Mouse (Mus musculus) MEL (cell line): ENCODE measurements at regions not wholly inside any gene's neighbourhood (a gene's known extent, or its start where the extent isn't known, plus 50 kb on each side); places are given as distances from the start of the nearest gene placed in this dataset.

ENCODE experiments used
- BHLHE40 ChIP-seq: IDR thresholded peaks from 2 replicates; pipeline ENCODE4 v1.6.1; 2012; ENCODE audit warnings: low read depth, mild to moderate bottlenecking, inconsistent platforms, low read length, improper control_type of control experiment, borderline replicate concordance
- CTCF ChIP-seq, 3 experiments: IDR thresholded peaks in 2 of 3; conservative IDR thresholded peaks in 1 of 3; 2 replicates each; pipeline ENCODE4 v1.5.1; 2011 to 2012; ENCODE audit warnings: low read length in 3 of 3, low read depth in 2 of 3, mild to moderate bottlenecking in 2 of 3, improper control_type of control experiment in 1 of 3, inconsistent platforms in 1 of 3, mixed read lengths in 1 of 3, moderate library complexity in 1 of 3; ENCODE audit not compliant: control insufficient read depth in 1 of 3, insufficient read depth in 1 of 3, poor library complexity in 1 of 3, severe bottlenecking in 1 of 3
- ELF1 ChIP-seq: IDR thresholded peaks from 2 replicates; pipeline ENCODE4 v1.6.1; 2014; ENCODE audit warnings: low read depth, mild to moderate bottlenecking, inconsistent platforms, low read length, improper control_type of control experiment, moderate library complexity
- EP300 ChIP-seq, 2 experiments: IDR thresholded peaks; 2 replicates each; pipeline ENCODE4 v1.6.1; 2011; ENCODE audit warnings: improper control_type of control experiment in 2 of 2, low read length in 2 of 2, low read depth in 1 of 2, mild to moderate bottlenecking in 1 of 2
- MYB ChIP-seq: IDR thresholded peaks from 2 replicates; pipeline ENCODE4 v1.6.1; 2011; ENCODE audit warnings: mild to moderate bottlenecking, low read depth, low read length, improper control_type of control experiment
- NELFE ChIP-seq: IDR thresholded peaks from 2 replicates; pipeline ENCODE4 v1.6.1; 2011; ENCODE audit warnings: low read depth, low read length, improper control_type of control experiment
- NRF1 ChIP-seq: IDR thresholded peaks from 2 replicates; pipeline ENCODE4 v1.6.1; 2014; ENCODE audit warnings: low read depth, mild to moderate bottlenecking, inconsistent platforms, low read length, improper control_type of control experiment, moderate library complexity; ENCODE audit not compliant: poor library complexity, insufficient read depth, severe bottlenecking
- POLR2A ChIP-seq, 2 experiments: IDR thresholded peaks; 2 replicates each; pipeline ENCODE4 v1.6.1; 2011 to 2012; ENCODE audit warnings: low read length in 2 of 2, mild to moderate bottlenecking in 2 of 2, control low read depth in 1 of 2, improper control_type of control experiment in 1 of 2, low read depth in 1 of 2, moderate library complexity in 1 of 2; ENCODE audit not compliant: control insufficient read depth in 1 of 2, insufficient read depth in 1 of 2, poor library complexity in 1 of 2
- POLR2AphosphoS2 ChIP-seq: IDR thresholded peaks from 2 replicates; pipeline ENCODE4 v1.6.1; 2011; ENCODE audit warnings: low read length, improper control_type of control experiment
- UBTF ChIP-seq: IDR thresholded peaks from 2 replicates; pipeline ENCODE4 v1.6.1; 2012; ENCODE audit warnings: low read depth, mild to moderate bottlenecking, inconsistent platforms, low read length, improper control_type of control experiment, moderate library complexity, borderline replicate concordance; ENCODE audit not compliant: insufficient read depth
- USF2 ChIP-seq, 2 experiments: IDR thresholded peaks; 2 replicates each; pipeline ENCODE4 v1.6.1; 2011 to 2012; ENCODE audit warnings: improper control_type of control experiment in 2 of 2, low read length in 2 of 2, borderline replicate concordance in 1 of 2, inconsistent platforms in 1 of 2, low read depth in 1 of 2, mild to moderate bottlenecking in 1 of 2; ENCODE audit not compliant: insufficient read depth in 1 of 2
- ZC3H11A ChIP-seq: IDR thresholded peaks from 2 replicates; pipeline ENCODE4 v1.6.1; 2012; ENCODE audit warnings: low read depth, mild to moderate bottlenecking, inconsistent platforms, low read length, improper control_type of control experiment
- ZMIZ1 ChIP-seq: IDR thresholded peaks from 2 replicates; pipeline ENCODE4 v1.6.1; 2012; ENCODE audit warnings: low read depth, mild to moderate bottlenecking, inconsistent platforms, low read length, improper control_type of control experiment, moderate library complexity
- ZNF384 ChIP-seq: IDR thresholded peaks from 2 replicates; pipeline ENCODE4 v1.6.1; 2012; ENCODE audit warnings: low read depth, mild to moderate bottlenecking, inconsistent platforms, low read length, improper control_type of control experiment

GRCm38 (mm10) chr15:27405721-27406161 is 60.7 kb upstream of the Ank start:
- TF ChIP-seq NRF1, result no peak
- no peak for TF ChIP-seq MYB
- TF ChIP-seq POLR2A (IDR thresholded peaks at IDR 0.05; ENCODE audit: control insufficient read depth in 1 of 2, insufficient read depth in 1 of 2, low read depth in 1 of 2, low read length in 2 of 2, poor library complexity in 1 of 2), result no peak
- TF ChIP-seq USF2 (IDR thresholded peaks at IDR 0.05; ENCODE audit: borderline replicate concordance in 1 of 2, insufficient read depth in 1 of 2, low read depth in 1 of 2, low read length in 2 of 2), result no peak
- TF ChIP-seq BHLHE40, result no peak
- TF ChIP-seq UBTF, result no peak
- TF ChIP-seq CTCF (IDR thresholded peaks at IDR 0.05 in 2 of 3, conservative IDR thresholded peaks at IDR 0.05 in 1 of 3; ENCODE audit: control insufficient read depth in 1 of 3, insufficient read depth in 1 of 3, low read depth in 2 of 3, low read length in 3 of 3, poor library complexity in 1 of 3, severe bottlenecking in 1 of 3), result no peak
- TF ChIP-seq POLR2AphosphoS2, result no peak
- TF ChIP-seq ZC3H11A, result no peak
- no peak for TF ChIP-seq EP300 (IDR thresholded peaks at IDR 0.05; ENCODE audit: low read depth in 1 of 2, low read length in 2 of 2)
- no peak for TF ChIP-seq ZNF384
- TF ChIP-seq NELFE, result no peak
- no peak for TF ChIP-seq ELF1
- TF ChIP-seq ZMIZ1, result no peak
